In genomic region chr1:92731353-92732282, GRCm38 (mm10) we compare ENCODE assay signal across 36 mouse cellular contexts.
A peak's percentile ranks its signal among the peaks of the same experiment; 100 is the strongest.
DNase-seq lines count a peak whose midpoint lies in the region; ATAC-seq and TF ChIP-seq lines count a peak whose summit lies in the region.
"Had no signal": no experiment of that assay in that cellular context is flagged by ENCODE, and none has a peak within 500 bp of the region (broad histone marks: within the 10 kb centered on the region; RNA-seq: fewer than 3 reads in every experiment).

No protein-coding gene starts in this region.

- no peak for TF ChIP-seq CTCF in heart, adult 2 months (IDR thresholded peaks at IDR 0.05)

- intact Hi-C loops in heart, adult 2 months (cut with DNase I), result no loop called here
- intact Hi-C loops in heart, postnatal 14 days (cut with DNase I), result no loop called here

- H3K4me1 ChIP-seq in forebrain, embryonic 15.5 days, result peaks cover 59% of the 10 kb centered on the region
- peaks cover 45% of the 10 kb centered on the region for H3K4me1 ChIP-seq in forebrain, embryonic 16.5 days (replicated peaks; ENCODE audit: control insufficient read depth, insufficient read depth, low read length)
- H3K4me1 ChIP-seq in heart, adult 2 months (ENCODE audit: control insufficient read depth, insufficient read depth, low read length), result peaks cover 1% of the 10 kb centered on the region; the same call in 1 of the 2 replicates
- H3K4me1 ChIP-seq: intestine, embryonic 15.5 days had no signal

- no peaks in the 10 kb centered on the region for H3K79me2 ChIP-seq in heart, adult 2 months (replicated peaks; ENCODE audit: control insufficient read depth, insufficient read depth, low read length)

- no peak for TF ChIP-seq POLR2A in heart, adult 2 months (IDR thresholded peaks at IDR 0.05; ENCODE audit: insufficient read depth, low read depth, low read length)

- H3K36me3 ChIP-seq in forebrain, embryonic 15.5 days, result no peaks in the 10 kb centered on the region
- H3K36me3 ChIP-seq in forebrain, embryonic 16.5 days (ENCODE audit: control insufficient read depth, insufficient read depth), result no peaks in the 10 kb centered on the region
- no peaks in the 10 kb centered on the region for H3K36me3 ChIP-seq in heart, adult 2 months (ENCODE audit: control insufficient read depth, insufficient read depth, low read length)
- H3K36me3 ChIP-seq: embryonic facial prominence, embryonic 13.5 days; forebrain, embryonic 12.5 days; heart, embryonic 10.5 days; heart, embryonic 15.5 days; hindbrain, embryonic 12.5 days; intestine, embryonic 15.5 days; midbrain, embryonic 10.5 days; neural tube, embryonic 12.5 days had no signal

- peak; percentile 81; the same call in 1 of the 2 replicates for TF ChIP-seq EP300 in heart, adult 2 months (IDR thresholded peaks at IDR 0.05; ENCODE audit: insufficient read depth, low read depth, low read length)

- no peak for ATAC-seq in forebrain, embryonic 15.5 days (replicated peaks)
- ATAC-seq in forebrain, embryonic 16.5 days, result no peak
- peak; percentile 59 for ATAC-seq in granulocyte monocyte progenitor cell, adult 5-6 weeks (replicated peaks; ENCODE audit: poor library complexity, severe bottlenecking)
- ATAC-seq in monocyte, adult 5-6 weeks (replicated peaks; ENCODE audit: insufficient number of reproducible peaks, low FRiP score, low TSS enrichment, poor library complexity, severe bottlenecking), result no peak
- ATAC-seq: activated CD4-positive, CD25-positive, alpha-beta regulatory T cell, adult 4 months; hindbrain, postnatal 0 days; intestine, embryonic 15.5 days; midbrain, embryonic 16.5 days had no signal

- no peak overlapping the region for H3K9ac ChIP-seq in forebrain, embryonic 15.5 days (replicated peaks)
- H3K9ac ChIP-seq in forebrain, embryonic 16.5 days (replicated peaks; ENCODE audit: low read depth, low read length), result no peak overlapping the region
- H3K9ac ChIP-seq in heart, adult 2 months (ENCODE audit: low read depth, low read length), result no peak overlapping the region
- H3K9ac ChIP-seq: embryonic facial prominence, embryonic 13.5 days; forebrain, embryonic 12.5 days; heart, embryonic 15.5 days; hindbrain, embryonic 12.5 days; intestine, embryonic 15.5 days; liver, embryonic 14.5 days; neural tube, embryonic 12.5 days had no signal

- DNase-seq in heart, adult 2 months, result no peak
- no peak for DNase-seq in heart, postnatal 14 days
- no peak for DNase-seq in adrenal gland, adult 8-10 months
- DNase-seq: adrenal gland, postnatal 10 days; cerebellum, adult 18-20 months; cerebellum, postnatal 25 days; gastrocnemius, postnatal 10 days; heart, postnatal 36 days; kidney, adult 8-10 months; kidney, postnatal 4 days; liver; lung, adult 2 months; lung, postnatal 10 days; right cerebral cortex, adult 18-20 months; thymus, adult 18-20 months; thymus, postnatal 25 days had no signal

- no peak overlapping the region for H3K4me3 ChIP-seq in forebrain, embryonic 15.5 days
- no peak overlapping the region for H3K4me3 ChIP-seq in forebrain, embryonic 16.5 days (replicated peaks; ENCODE audit: low read length)
- no peak overlapping the region for H3K4me3 ChIP-seq in heart, adult 2 months
- H3K4me3 ChIP-seq: embryonic facial prominence, embryonic 13.5 days; forebrain, embryonic 12.5 days; heart, embryonic 10.5 days; heart, embryonic 15.5 days; hindbrain, embryonic 12.5 days; intestine, embryonic 15.5 days; midbrain, embryonic 10.5 days; myocyte; neural tube, embryonic 12.5 days had no signal

- peak overlapping the region; percentile 62; the same call in 1 of the 2 replicates for H3K27ac ChIP-seq in forebrain, embryonic 15.5 days (replicated peaks)
- no peak overlapping the region for H3K27ac ChIP-seq in forebrain, embryonic 16.5 days (ENCODE audit: low read length)
- no peak overlapping the region for H3K27ac ChIP-seq in heart, adult 2 months
- H3K27ac ChIP-seq: embryonic facial prominence, embryonic 13.5 days; forebrain, embryonic 12.5 days; heart, embryonic 10.5 days; heart, embryonic 15.5 days; hindbrain, embryonic 12.5 days; hindbrain, postnatal 0 days; intestine, embryonic 15.5 days; kidney, postnatal 0 days; liver, embryonic 14.5 days; macrophage; midbrain, embryonic 10.5 days; neural tube, embryonic 12.5 days; stomach, postnatal 0 days had no signal

- no peaks in the 10 kb centered on the region for H3K9me3 ChIP-seq in forebrain, embryonic 15.5 days
- no peaks in the 10 kb centered on the region for H3K9me3 ChIP-seq in forebrain, embryonic 16.5 days (ENCODE audit: control insufficient read depth, low read length)
- H3K9me3 ChIP-seq: embryonic facial prominence, embryonic 13.5 days; forebrain, embryonic 12.5 days; heart, embryonic 10.5 days; heart, embryonic 15.5 days; hindbrain, embryonic 12.5 days; intestine, embryonic 15.5 days; midbrain, embryonic 10.5 days; neural tube, embryonic 12.5 days had no signal

- 78% methylated on average over 11 of the region's 11 CpGs for WGBS in forebrain, embryonic 15.5 days
- WGBS in forebrain, embryonic 16.5 days, result 77% methylated on average over 11 of the region's 11 CpGs
- WGBS in heart, adult 2 months, result 69% methylated on average over 11 of the region's 11 CpGs

- H3K27me3 ChIP-seq in forebrain, embryonic 15.5 days, result no peaks in the 10 kb centered on the region
- no peaks in the 10 kb centered on the region for H3K27me3 ChIP-seq in forebrain, embryonic 16.5 days (replicated peaks; ENCODE audit: control insufficient read depth, insufficient read depth, low read length)
- no peaks in the 10 kb centered on the region for H3K27me3 ChIP-seq in heart, adult 2 months (ENCODE audit: control insufficient read depth, insufficient read depth, low read length)
- H3K27me3 ChIP-seq: embryonic facial prominence, embryonic 13.5 days; forebrain, embryonic 12.5 days; hindbrain, embryonic 12.5 days; intestine, embryonic 15.5 days; neural tube, embryonic 12.5 days had no signal

- no peak overlapping the region for H3K4me2 ChIP-seq in forebrain, embryonic 15.5 days (replicated peaks)
- no peak overlapping the region for H3K4me2 ChIP-seq in forebrain, embryonic 16.5 days (ENCODE audit: low read length)
- H3K4me2 ChIP-seq: embryonic facial prominence, embryonic 13.5 days; forebrain, embryonic 12.5 days; heart, embryonic 15.5 days; hindbrain, embryonic 12.5 days; intestine, embryonic 15.5 days; neural tube, embryonic 12.5 days had no signal
